Comparison of ENCODE assay signal across 10 mouse cellular contexts in the genomic region with DNA sequence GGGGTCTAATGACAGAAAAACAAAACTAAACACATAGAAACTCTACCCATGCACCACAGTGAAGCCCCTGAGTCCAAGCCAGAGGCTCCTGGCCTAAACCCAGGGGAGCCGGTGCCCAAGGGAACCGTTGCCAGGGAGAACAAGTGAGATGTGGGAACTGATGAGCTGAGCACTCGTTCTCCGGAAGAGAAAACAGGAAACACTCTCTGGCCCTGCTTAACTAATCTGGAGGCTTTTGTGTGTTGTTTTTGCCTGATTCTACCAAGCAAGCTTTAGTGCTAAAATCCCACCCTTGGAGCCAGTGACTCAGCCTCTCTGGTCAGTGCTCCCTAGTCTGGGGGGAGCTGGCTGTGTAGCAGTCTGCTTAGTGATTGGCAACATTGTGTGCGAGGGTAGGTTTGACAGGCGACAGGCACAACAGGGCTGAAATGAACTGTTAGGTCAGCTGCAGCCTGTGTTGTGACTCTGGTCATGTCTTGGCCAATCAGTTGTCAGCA.
DNase-seq lines count a peak whose midpoint lies in the region; ATAC-seq and TF ChIP-seq lines count a peak whose summit lies in the region.
"Had no signal": no experiment of that assay in that cellular context is flagged by ENCODE, and none has a peak within 500 bp of the region (broad histone marks: within the 10 kb centered on the region; RNA-seq: fewer than 3 reads in every experiment).

No protein-coding gene starts in this region.

- H3K27me3 ChIP-seq in embryonic facial prominence, embryonic 10.5 days (replicated peaks; ENCODE audit: low read depth, poor library complexity, severe bottlenecking): no peaks in the 10 kb centered on the region
- no peaks in the 10 kb centered on the region for H3K27me3 ChIP-seq in hindbrain, embryonic 11.5 days (ENCODE audit: control insufficient read depth, insufficient read depth, low read length)
- H3K27me3 ChIP-seq in midbrain, postnatal 0 days (ENCODE audit: insufficient read depth, low read length): no peaks in the 10 kb centered on the region
- H3K27me3 ChIP-seq: embryonic facial prominence, embryonic 12.5 days; heart, embryonic 13.5 days had no signal

- H3K9ac ChIP-seq in hindbrain, embryonic 11.5 days (ENCODE audit: low read depth, low read length): 0 out of 2 replicates have a peak overlapping the region, but pooled peaks have one; percentile 15
- H3K9ac ChIP-seq in midbrain, postnatal 0 days (replicated peaks; ENCODE audit: low read length, poor library complexity, severe bottlenecking): no peak overlapping the region
- H3K9ac ChIP-seq: embryonic facial prominence, embryonic 12.5 days; heart, embryonic 13.5 days had no signal

- no peak for TF ChIP-seq CTCF in midbrain, postnatal 0 days (IDR thresholded peaks at IDR 0.05)

- H3K4me2 ChIP-seq in hindbrain, embryonic 11.5 days (replicated peaks; ENCODE audit: low read depth, low read length): no peak overlapping the region
- H3K4me2 ChIP-seq in midbrain, postnatal 0 days (ENCODE audit: low read depth, low read length, poor library complexity, severe bottlenecking): no peak overlapping the region
- H3K4me2 ChIP-seq: embryonic facial prominence, embryonic 12.5 days; heart, embryonic 13.5 days had no signal

- H3K27ac ChIP-seq in embryonic facial prominence, embryonic 10.5 days (replicated peaks): peak overlapping the region; percentile 64; the same call in 1 of the 2 replicates
- no peak overlapping the region for H3K27ac ChIP-seq in hindbrain, embryonic 11.5 days (ENCODE audit: low read depth, low read length)
- H3K27ac ChIP-seq in midbrain, postnatal 0 days (ENCODE audit: low read depth, low read length): no peak overlapping the region
- H3K27ac ChIP-seq: embryonic facial prominence, embryonic 12.5 days; heart, embryonic 13.5 days had no signal

- H3K9me3 ChIP-seq in embryonic facial prominence, embryonic 10.5 days: no peaks in the 10 kb centered on the region
- no peaks in the 10 kb centered on the region for H3K9me3 ChIP-seq in hindbrain, embryonic 11.5 days (ENCODE audit: control insufficient read depth, low read length)
- H3K9me3 ChIP-seq in midbrain, postnatal 0 days (ENCODE audit: low read length): no peaks in the 10 kb centered on the region
- H3K9me3 ChIP-seq: embryonic facial prominence, embryonic 12.5 days; heart, embryonic 13.5 days had no signal

- H3K4me1 ChIP-seq in embryonic facial prominence, embryonic 10.5 days: peaks cover 38% of the 10 kb centered on the region
- peaks cover 9% of the 10 kb centered on the region; the same call in 1 of the 2 replicates for H3K4me1 ChIP-seq in hindbrain, embryonic 11.5 days (replicated peaks; ENCODE audit: control insufficient read depth, insufficient read depth, low read length)
- H3K4me1 ChIP-seq in midbrain, postnatal 0 days (ENCODE audit: insufficient read depth, low read length): peaks cover 9% of the 10 kb centered on the region; the same call in 1 of the 2 replicates
- H3K4me1 ChIP-seq: embryonic facial prominence, embryonic 12.5 days had no signal

- 61% methylated on average over 6 of the region's 6 CpGs for WGBS in embryonic facial prominence, embryonic 10.5 days
- WGBS in hindbrain, embryonic 11.5 days: 69% methylated on average over 6 of the region's 6 CpGs
- WGBS in midbrain, postnatal 0 days: 40% methylated on average over 6 of the region's 6 CpGs

- no peak for ATAC-seq in hindbrain, embryonic 11.5 days (ENCODE audit: low FRiP score)
- ATAC-seq in midbrain, postnatal 0 days (ENCODE audit: low FRiP score): peak; percentile 66; the same call in 1 of the 2 replicates
- ATAC-seq in frontal cortex, adult (ENCODE audit: low TSS enrichment): no peak

- H3K36me3 ChIP-seq in embryonic facial prominence, embryonic 10.5 days (replicated peaks): no peaks in the 10 kb centered on the region
- H3K36me3 ChIP-seq in hindbrain, embryonic 11.5 days (ENCODE audit: control insufficient read depth, insufficient read depth, low read length): no peaks in the 10 kb centered on the region
- no peaks in the 10 kb centered on the region for H3K36me3 ChIP-seq in midbrain, postnatal 0 days (ENCODE audit: insufficient read depth, low read length)
- H3K36me3 ChIP-seq: embryonic facial prominence, embryonic 12.5 days; G1E; heart, embryonic 13.5 days had no signal

- H3K4me3 ChIP-seq in embryonic facial prominence, embryonic 10.5 days: no peak overlapping the region
- no peak overlapping the region for H3K4me3 ChIP-seq in hindbrain, embryonic 11.5 days (ENCODE audit: low read depth, low read length)
- H3K4me3 ChIP-seq in midbrain, postnatal 0 days (ENCODE audit: low read depth, low read length): no peak overlapping the region
- H3K4me3 ChIP-seq: embryonic facial prominence, embryonic 12.5 days; heart, embryonic 13.5 days had no signal

- DNase-seq in lung, postnatal 10 days: peak; percentile 41
- DNase-seq in lung, postnatal 25 days (ENCODE audit: low spot score): no peak
- no peak for DNase-seq in embryonic facial prominence, embryonic 10.5 days (ENCODE audit: low spot score)
- no peak for DNase-seq in hindbrain, embryonic 11.5 days (ENCODE audit: low spot score)
- peak; percentile 82 for DNase-seq in midbrain, postnatal 0 days (ENCODE audit: low spot score)
- DNase-seq in ovary, postnatal 10 days (ENCODE audit: low spot score): no peak

Comparison
In these comparisons a context has a peak if more than half of its experiments do, and no peak if none do; other contexts are left out.
1. DNase-seq: peak in lung, postnatal 10 days (single experiment) and midbrain, postnatal 0 days (single experiment); none in lung, postnatal 25 days (single experiment), embryonic facial prominence, embryonic 10.5 days (single experiment), hindbrain, embryonic 11.5 days (single experiment) and ovary, postnatal 10 days (single experiment).